Mouse (Mus musculus): Measurements from ENCODE around the gene Cphx2. TPM values are rescaled to one million over a fixed set of nuclear protein-coding genes. Genes with fewer than 3 reads are reported as not detected.
"Not testable (repeated sequence)": the region's sequence is repeated elsewhere in the genome, so short reads cannot be mapped to it uniquely, and the experiment has no call there.

The Cphx2 gene
- polyA plus RNA-seq (2012; ENCODE audit: insufficient read depth, insufficient read length, missing spikeins): not detected in 2 replicates

- H3K4me1 ChIP-seq (ENCODE audit: control insufficient read depth, insufficient read depth, insufficient read length, low read length); H3K4me3 ChIP-seq (ENCODE audit: insufficient read depth, low read depth, low read length); H3K27ac ChIP-seq (replicated peaks; ENCODE audit: low read depth, low read length): not testable (repeated sequence)
Observed at GRCm38 (mm10) chr14:26081216-26081615, at the start of gene Cphx2. Gene Cphx2, plus strand, starts transcription at chr14:26081516.

- H3K4me3 ChIP-seq (ENCODE audit: insufficient read depth, low read depth, low read length); H3K27ac ChIP-seq (replicated peaks; ENCODE audit: low read depth, low read length); H3K4me1 ChIP-seq (ENCODE audit: control insufficient read depth, insufficient read depth, insufficient read length, low read length): not testable (repeated sequence)
Observed at GRCm38 (mm10) chr14:26034364-26034763, 47.0 kb upstream of the Cphx2 start.

- not testable (repeated sequence) for H3K27ac ChIP-seq (replicated peaks; ENCODE audit: low read depth, low read length)
Observed at GRCm38 (mm10) chr14:26035439-26035838, 45.9 kb upstream of the Cphx2 start.

GRCm38 (mm10) chr14:26042611-26043010, 38.7 kb upstream of the Cphx2 start, which contains the start of gene Gm9780:
Gene Gm9780, minus strand, starts transcription at chr14:26042711.
- not testable (repeated sequence) for H3K4me1 ChIP-seq (ENCODE audit: control insufficient read depth, insufficient read depth, insufficient read length, low read length); H3K27ac ChIP-seq (replicated peaks; ENCODE audit: low read depth, low read length); H3K4me3 ChIP-seq (ENCODE audit: insufficient read depth, low read depth, low read length)

More at GRCm38 (mm10) chr14:26035439-26035838, 45.9 kb upstream of the Cphx2 start:
- H3K4me3 ChIP-seq (ENCODE audit: insufficient read depth, low read depth, low read length); H3K4me1 ChIP-seq (ENCODE audit: control insufficient read depth, insufficient read depth, insufficient read length, low read length): not testable (repeated sequence)

GRCm38 (mm10) chr14:26045007-26045406, 36.3 kb upstream of the Cphx2 start:
- H3K27ac ChIP-seq (replicated peaks; ENCODE audit: low read depth, low read length); H3K4me3 ChIP-seq (ENCODE audit: insufficient read depth, low read depth, low read length); H3K4me1 ChIP-seq (ENCODE audit: control insufficient read depth, insufficient read depth, insufficient read length, low read length): not testable (repeated sequence)

GRCm38 (mm10) chr14:26047026-26047425, 34.3 kb upstream of the Cphx2 start:
- H3K4me3 ChIP-seq (ENCODE audit: insufficient read depth, low read depth, low read length); H3K27ac ChIP-seq (replicated peaks; ENCODE audit: low read depth, low read length); H3K4me1 ChIP-seq (ENCODE audit: control insufficient read depth, insufficient read depth, insufficient read length, low read length): not testable (repeated sequence)

- H3K4me3 ChIP-seq (ENCODE audit: insufficient read depth, low read depth, low read length); H3K27ac ChIP-seq (replicated peaks; ENCODE audit: low read depth, low read length); H3K4me1 ChIP-seq (ENCODE audit: control insufficient read depth, insufficient read depth, insufficient read length, low read length): not testable (repeated sequence)
Observed at GRCm38 (mm10) chr14:26048767-26049166, 32.5 kb upstream of the Cphx2 start.

GRCm38 (mm10) chr14:26058184-26058583, 23.1 kb upstream of the Cphx2 start:
- not testable (repeated sequence) for H3K27ac ChIP-seq (replicated peaks; ENCODE audit: low read depth, low read length); H3K4me3 ChIP-seq (ENCODE audit: insufficient read depth, low read depth, low read length); H3K4me1 ChIP-seq (ENCODE audit: control insufficient read depth, insufficient read depth, insufficient read length, low read length)

- H3K4me3 ChIP-seq (ENCODE audit: insufficient read depth, low read depth, low read length); H3K4me1 ChIP-seq (ENCODE audit: control insufficient read depth, insufficient read depth, insufficient read length, low read length); H3K27ac ChIP-seq (replicated peaks; ENCODE audit: low read depth, low read length): not testable (repeated sequence)
Observed at GRCm38 (mm10) chr14:26059362-26059761, 22.0 kb upstream of the Cphx2 start.

- H3K4me3 ChIP-seq (ENCODE audit: insufficient read depth, low read depth, low read length); H3K4me1 ChIP-seq (ENCODE audit: control insufficient read depth, insufficient read depth, insufficient read length, low read length); H3K27ac ChIP-seq (replicated peaks; ENCODE audit: low read depth, low read length): not testable (repeated sequence)
Observed at GRCm38 (mm10) chr14:26066574-26067324, 14.6 kb upstream of the Cphx2 start.

GRCm38 (mm10) chr14:26067325-26067633, 14.0 kb upstream of the Cphx2 start, which contains the start of gene Tmem254c:
Gene Tmem254c, minus strand, starts transcription at chr14:26067355.
- H3K4me1 ChIP-seq (ENCODE audit: control insufficient read depth, insufficient read depth, insufficient read length, low read length); H3K27ac ChIP-seq (replicated peaks; ENCODE audit: low read depth, low read length); H3K4me3 ChIP-seq (ENCODE audit: insufficient read depth, low read depth, low read length): not testable (repeated sequence)

GRCm38 (mm10) chr14:26076620-26077390, 4.5 kb upstream of the Cphx2 start:
- H3K4me1 ChIP-seq (ENCODE audit: control insufficient read depth, insufficient read depth, insufficient read length, low read length); H3K4me3 ChIP-seq (ENCODE audit: insufficient read depth, low read depth, low read length); H3K27ac ChIP-seq (replicated peaks; ENCODE audit: low read depth, low read length): not testable (repeated sequence)

GRCm38 (mm10) chr14:26081997-26082396, 681 bp downstream of the Cphx2 start, which contains the start of gene Cphx3:
Gene Cphx3, plus strand, starts transcription at chr14:26082297.
- not testable (repeated sequence) for H3K27ac ChIP-seq (replicated peaks; ENCODE audit: low read depth, low read length); H3K4me3 ChIP-seq (ENCODE audit: insufficient read depth, low read depth, low read length); H3K4me1 ChIP-seq (ENCODE audit: control insufficient read depth, insufficient read depth, insufficient read length, low read length)

GRCm38 (mm10) chr14:26097622-26098021, 16.3 kb downstream of the Cphx2 start:
- not testable (repeated sequence) for H3K27ac ChIP-seq (replicated peaks; ENCODE audit: low read depth, low read length); H3K4me3 ChIP-seq (ENCODE audit: insufficient read depth, low read depth, low read length); H3K4me1 ChIP-seq (ENCODE audit: control insufficient read depth, insufficient read depth, insufficient read length, low read length)

GRCm38 (mm10) chr14:26118150-26118549, 36.8 kb downstream of the Cphx2 start, which contains the start of gene Duxbl2:
Gene Duxbl2, plus strand, starts transcription at chr14:26118349.
- H3K27ac ChIP-seq (replicated peaks; ENCODE audit: low read depth, low read length); H3K4me3 ChIP-seq (ENCODE audit: insufficient read depth, low read depth, low read length); H3K4me1 ChIP-seq (ENCODE audit: control insufficient read depth, insufficient read depth, insufficient read length, low read length): not testable (repeated sequence)
